Mouse (Mus musculus): ENCODE data around the gene Rsg1.

Gene Rsg1

GRCm38 (mm10) chr4:141213770-141214336, at the start of gene Rsg1:
Gene Rsg1 (plus strand): TSS chr4:141213956.
- DNase-seq (ENCODE audit: low spot score in 2 of 2) = peak; percentile 92

- DNase-seq (ENCODE audit: low spot score in 2 of 2) = no peak
Observed at GRCm38 (mm10) chr4:141165744-141166292, 47.9 kb upstream of the Rsg1 start.

GRCm38 (mm10) chr4:141167156-141167555, 46.6 kb upstream of the Rsg1 start:
- no peak for DNase-seq (ENCODE audit: low spot score in 2 of 2)

GRCm38 (mm10) chr4:141172121-141172520, 41.6 kb upstream of the Rsg1 start:
- no peak for DNase-seq (ENCODE audit: low spot score in 2 of 2)

GRCm38 (mm10) chr4:141175783-141176182, 38.0 kb upstream of the Rsg1 start:
- no peak for DNase-seq (ENCODE audit: low spot score in 2 of 2)

GRCm38 (mm10) chr4:141176328-141176838, 37.4 kb upstream of the Rsg1 start:
- no peak for DNase-seq (ENCODE audit: low spot score in 2 of 2)

GRCm38 (mm10) chr4:141178500-141178899, 35.3 kb upstream of the Rsg1 start:
- DNase-seq (ENCODE audit: low spot score in 2 of 2) = no peak

- DNase-seq (ENCODE audit: low spot score in 2 of 2) = no peak
Observed at GRCm38 (mm10) chr4:141180831-141181230, 32.9 kb upstream of the Rsg1 start.

GRCm38 (mm10) chr4:141181981-141182380, 31.8 kb upstream of the Rsg1 start:
- no peak for DNase-seq (ENCODE audit: low spot score in 2 of 2)

GRCm38 (mm10) chr4:141183932-141184331, 29.8 kb upstream of the Rsg1 start:
- no peak for DNase-seq (ENCODE audit: low spot score in 2 of 2)

- DNase-seq (ENCODE audit: low spot score in 2 of 2) = no peak
Observed at GRCm38 (mm10) chr4:141184426-141184825, 29.3 kb upstream of the Rsg1 start.

GRCm38 (mm10) chr4:141186923-141187836, 26.6 kb upstream of the Rsg1 start:
- DNase-seq (ENCODE audit: low spot score in 2 of 2) = no peak

- DNase-seq (ENCODE audit: low spot score in 2 of 2) = no peak
Observed at GRCm38 (mm10) chr4:141191294-141191693, 22.5 kb upstream of the Rsg1 start.

- DNase-seq (ENCODE audit: low spot score in 2 of 2) = no peak
Observed at GRCm38 (mm10) chr4:141194553-141194952, 19.2 kb upstream of the Rsg1 start.

GRCm38 (mm10) chr4:141196981-141197685, 16.6 kb upstream of the Rsg1 start:
- no peak for DNase-seq (ENCODE audit: low spot score in 2 of 2)

GRCm38 (mm10) chr4:141197686-141198035, 16.1 kb upstream of the Rsg1 start:
- no peak for DNase-seq (ENCODE audit: low spot score in 2 of 2)

- DNase-seq (ENCODE audit: low spot score in 2 of 2) = no peak
Observed at GRCm38 (mm10) chr4:141200906-141201305, 12.8 kb upstream of the Rsg1 start.

- DNase-seq (ENCODE audit: low spot score in 2 of 2) = no peak
Observed at GRCm38 (mm10) chr4:141202192-141202591, 11.6 kb upstream of the Rsg1 start.

- no peak for DNase-seq (ENCODE audit: low spot score in 2 of 2)
Observed at GRCm38 (mm10) chr4:141204580-141205061, 9.1 kb upstream of the Rsg1 start.

GRCm38 (mm10) chr4:141207081-141207480, 6.7 kb upstream of the Rsg1 start:
- DNase-seq (ENCODE audit: low spot score in 2 of 2) = no peak

- DNase-seq (ENCODE audit: low spot score in 2 of 2) = peak; percentile 41 to 52
Observed at GRCm38 (mm10) chr4:141210524-141211219, 3.1 kb upstream of the Rsg1 start.
